Mouse (Mus musculus) lung, adult 18-20 months (tissue): Measurements from ENCODE around the gene Slc22a23.

Source experiments
- DNase-seq, 2 experiments: peaks; one replicate each; pipeline ENCODE4 v3.0.0; 2022; ENCODE audit warnings: mixed read lengths in 2 of 2

The Slc22a23 gene

GRCm38 (mm10) chr13:34228905-34229304, 116.1 kb downstream of the Slc22a23 start:
- DNase-seq = no peak

DNA sequence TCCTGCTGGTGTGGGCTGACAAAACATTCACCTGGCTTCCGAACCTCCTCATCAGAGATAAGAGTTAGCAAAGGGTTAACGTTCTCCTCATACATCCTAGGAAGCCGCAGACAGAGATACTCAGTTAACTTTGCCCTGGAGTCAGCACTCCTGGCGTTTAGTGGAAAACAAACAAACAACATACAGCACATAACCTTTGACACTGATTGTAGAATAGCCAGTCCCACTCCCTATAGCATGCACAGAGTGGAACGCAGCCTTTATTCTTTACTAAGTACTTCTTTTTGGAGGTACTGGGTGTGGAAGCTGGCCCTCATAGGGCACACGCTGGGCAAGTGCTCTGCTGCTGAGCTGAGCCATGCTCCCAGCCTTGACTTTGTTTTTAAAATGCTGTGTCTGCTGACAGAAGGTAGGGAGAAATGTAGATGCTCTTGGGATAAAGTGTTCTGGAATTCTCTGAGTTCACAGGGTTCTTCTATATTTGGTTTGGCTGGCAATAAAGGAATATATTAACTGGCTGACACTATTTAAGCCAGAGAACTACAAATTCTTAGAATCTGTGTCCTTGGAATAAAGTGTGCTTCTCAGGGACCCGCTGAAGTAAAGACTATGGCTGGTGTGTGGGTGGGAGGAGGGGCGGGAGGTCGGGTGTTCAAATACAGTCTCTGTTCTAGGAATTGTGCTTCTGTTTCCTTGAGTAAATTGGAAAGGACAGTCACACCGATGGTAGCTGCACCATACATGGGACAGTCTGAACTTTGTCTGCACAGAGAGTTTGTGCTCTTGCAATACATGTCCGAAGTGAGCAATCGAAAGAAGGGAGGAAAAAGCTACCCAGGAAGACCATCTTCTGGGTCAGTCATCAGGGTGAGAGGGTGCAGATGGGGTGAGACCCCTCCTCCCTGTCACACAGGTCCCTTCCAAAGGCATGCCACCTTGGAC, 117.0 kb downstream of the Slc22a23 start:
- DNase-seq = no peak

DNA sequence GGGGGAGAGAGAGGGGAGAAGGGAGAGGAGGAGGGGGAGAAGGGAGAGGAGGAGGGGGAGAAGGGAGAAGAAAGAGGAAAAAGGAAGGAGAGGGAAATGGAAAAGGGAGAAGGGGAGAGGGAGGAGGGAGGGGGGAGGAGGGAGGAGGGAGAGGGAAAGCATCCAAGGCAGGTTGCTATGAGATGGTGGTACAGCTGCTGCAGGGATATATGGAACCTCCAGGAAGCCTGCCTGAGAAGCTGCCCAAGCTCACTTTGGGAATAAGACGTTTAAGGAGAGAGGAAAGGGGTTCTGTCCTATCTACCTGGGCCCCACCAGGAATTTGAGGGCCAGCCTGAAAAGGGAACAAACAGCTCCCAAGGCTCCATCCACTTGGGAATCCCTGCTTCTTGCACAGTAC, 118.0 kb downstream of the Slc22a23 start:
- no peak for DNase-seq

DNA sequence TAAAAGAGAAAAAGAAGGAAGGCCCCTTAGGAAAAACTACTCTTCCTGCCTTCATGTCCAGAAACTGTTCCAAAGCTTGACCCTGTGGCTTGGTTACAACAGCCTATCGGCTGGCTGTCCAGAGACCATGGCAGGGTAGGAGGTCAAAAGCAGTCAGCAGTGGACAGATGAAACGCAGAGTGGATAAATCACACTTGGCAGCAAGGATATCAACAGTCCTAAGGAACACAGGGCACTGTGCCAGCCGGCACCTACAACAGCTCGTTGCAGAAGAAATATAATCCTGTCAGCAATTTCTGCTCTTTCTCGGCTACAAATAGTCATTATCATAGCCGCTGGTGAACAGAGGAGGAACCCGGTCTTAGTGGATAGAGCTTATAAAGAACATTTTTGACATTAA, 122.0 kb downstream of the Slc22a23 start:
- DNase-seq = peak; percentile 38 to 59

GRCm38 (mm10) chr13:34219728-34220127, 125.3 kb downstream of the Slc22a23 start:
- DNase-seq = no peak

DNA sequence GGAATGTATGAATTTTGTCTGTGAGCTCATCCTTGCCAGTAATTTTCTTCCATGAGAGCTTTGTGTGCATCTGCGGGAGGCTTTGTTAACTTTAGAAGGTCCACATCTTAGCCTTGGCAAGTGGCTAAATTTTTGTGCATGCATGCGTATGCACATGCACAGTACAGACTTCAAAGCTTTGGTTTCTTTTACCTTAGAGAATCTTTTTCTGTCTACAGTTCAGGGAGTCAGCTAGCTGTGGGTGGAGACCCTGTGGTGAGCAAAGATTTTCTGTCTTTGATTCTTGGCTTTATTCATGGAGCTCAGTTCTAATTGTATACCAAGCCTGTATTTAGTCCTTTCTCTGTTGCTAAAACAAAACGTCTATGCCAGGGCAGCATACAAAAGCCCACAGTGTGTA, 126.2 kb downstream of the Slc22a23 start:
- no peak for DNase-seq

GRCm38 (mm10) chr13:34214855-34215254, 130.1 kb downstream of the Slc22a23 start:
- DNase-seq = peak in 1 of 2 experiments; percentile 15

DNA sequence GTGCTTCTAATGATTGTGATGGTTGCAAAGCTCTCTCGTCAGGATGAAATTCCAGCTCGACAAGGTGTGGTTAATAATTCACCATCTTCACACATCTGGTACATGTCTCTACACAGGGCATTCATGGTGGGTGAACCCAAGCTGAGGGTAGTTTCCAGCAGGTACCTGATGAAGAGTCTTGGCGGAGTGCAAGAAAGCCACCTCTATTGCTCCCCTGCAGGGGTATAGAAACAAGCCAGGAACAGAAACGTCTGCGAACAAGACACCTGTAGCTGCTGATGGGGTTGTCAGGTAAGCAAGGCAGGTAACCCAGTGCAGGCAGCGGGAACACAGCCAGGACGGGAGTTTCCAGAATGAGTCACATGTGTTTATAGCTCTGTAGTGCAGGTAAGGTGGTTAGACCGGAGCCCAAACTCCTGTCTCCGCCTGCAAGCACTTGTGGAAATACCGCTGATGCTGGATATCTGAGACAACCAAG, 132.2 kb downstream of the Slc22a23 start:
- DNase-seq = peak; percentile 82 to 85

- DNase-seq = no peak
These were observed 133.7 kb downstream of the Slc22a23 start for GRCm38 (mm10) chr13:34211261-34211775.

- DNase-seq = peak in 1 of 2 experiments; percentile 64
These were observed 137.1 kb downstream of the Slc22a23 start for GRCm38 (mm10) chr13:34207714-34208470.

GRCm38 (mm10) chr13:34205216-34205615, 139.8 kb downstream of the Slc22a23 start:
- peak in 1 of 2 experiments; percentile 44 for DNase-seq

DNA sequence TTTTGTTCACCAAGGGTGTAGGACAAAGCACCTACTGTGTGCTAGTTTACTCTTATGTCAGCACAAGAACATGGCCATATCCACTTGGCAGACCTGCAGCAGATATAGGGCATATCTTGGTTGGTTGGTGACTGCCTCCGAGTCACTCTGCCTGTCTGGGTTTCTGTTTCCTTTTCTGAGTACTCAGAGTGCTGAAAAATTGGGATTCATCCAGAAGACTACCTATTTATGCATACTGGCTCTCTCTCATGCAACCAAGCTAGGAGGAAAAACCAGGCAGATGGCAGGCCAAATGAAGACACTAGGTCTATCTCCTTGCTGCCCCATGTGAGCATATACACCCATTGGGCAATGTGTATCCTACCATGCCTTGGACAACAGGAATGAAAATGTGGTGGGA, 149.3 kb downstream of the Slc22a23 start:
- no peak for DNase-seq

DNA sequence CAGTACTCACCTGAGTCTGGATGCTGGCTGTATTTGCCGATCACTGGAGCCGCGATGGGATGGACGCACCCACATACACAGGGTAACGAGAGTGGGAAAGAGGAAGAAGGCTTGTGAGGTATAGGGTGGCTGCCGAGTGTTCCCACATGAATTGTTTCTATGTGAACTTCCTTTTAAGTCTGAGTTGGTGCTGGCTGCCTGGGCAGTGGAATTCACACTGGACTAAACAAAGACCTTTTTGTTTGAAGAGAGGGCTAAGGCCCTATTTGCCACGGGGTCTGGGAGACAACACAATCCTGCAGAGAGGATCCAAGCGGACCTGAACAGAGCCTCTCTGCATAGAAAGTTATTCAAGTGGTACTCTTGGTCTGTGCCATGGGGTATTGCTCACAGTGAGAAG, 151.6 kb downstream of the Slc22a23 start:
- DNase-seq = no peak

- DNase-seq = peak; percentile 28 to 32
These were observed 152.4 kb downstream of the Slc22a23 start for GRCm38 (mm10) chr13:34192414-34193191.

DNA sequence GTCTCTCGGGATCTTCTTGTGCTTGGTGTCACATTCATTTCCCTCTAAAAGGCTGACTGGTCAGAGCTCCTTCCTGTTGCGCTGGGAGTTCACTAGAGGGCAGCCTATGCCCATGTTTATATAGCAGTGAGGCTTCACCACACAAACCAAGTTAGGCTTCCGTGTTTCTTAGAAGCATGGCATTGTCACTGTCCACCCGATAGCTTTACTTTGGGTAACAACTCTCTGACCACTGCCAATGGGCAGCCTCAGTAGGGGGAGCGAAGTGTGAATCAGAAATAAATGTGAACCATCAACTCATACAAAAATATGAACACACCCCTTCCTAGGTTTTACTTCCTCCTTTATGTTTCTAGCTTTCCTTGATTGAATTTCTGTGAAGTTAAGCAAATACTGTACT, 157.4 kb downstream of the Slc22a23 start:
- DNase-seq = peak; percentile 73 to 75

- no peak for DNase-seq
These were observed 159.6 kb downstream of the Slc22a23 start for GRCm38 (mm10) chr13:34185371-34185770.

DNA sequence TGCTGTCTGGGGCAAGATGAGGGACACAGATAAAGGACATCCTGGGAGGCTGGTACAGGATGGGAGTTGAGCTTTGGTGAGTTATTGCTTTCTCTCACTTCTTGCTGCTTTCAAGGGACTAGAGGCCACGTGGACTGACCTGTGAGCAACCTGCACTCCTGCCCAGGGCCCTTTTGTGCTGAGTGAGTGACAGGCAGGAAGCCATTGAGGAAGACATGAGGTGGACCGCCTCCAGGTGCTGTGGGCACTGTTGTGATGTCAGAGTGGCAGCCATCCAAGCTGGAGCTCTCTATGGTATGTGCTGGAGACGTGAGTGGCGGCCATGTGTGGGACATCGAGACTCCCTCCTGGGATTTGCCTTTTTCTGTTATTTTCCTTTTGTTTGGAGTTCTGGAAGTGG, 163.4 kb downstream of the Slc22a23 start:
- DNase-seq = no peak

GRCm38 (mm10) chr13:34174025-34174424, 171.0 kb downstream of the Slc22a23 start:
- no peak for DNase-seq

DNA sequence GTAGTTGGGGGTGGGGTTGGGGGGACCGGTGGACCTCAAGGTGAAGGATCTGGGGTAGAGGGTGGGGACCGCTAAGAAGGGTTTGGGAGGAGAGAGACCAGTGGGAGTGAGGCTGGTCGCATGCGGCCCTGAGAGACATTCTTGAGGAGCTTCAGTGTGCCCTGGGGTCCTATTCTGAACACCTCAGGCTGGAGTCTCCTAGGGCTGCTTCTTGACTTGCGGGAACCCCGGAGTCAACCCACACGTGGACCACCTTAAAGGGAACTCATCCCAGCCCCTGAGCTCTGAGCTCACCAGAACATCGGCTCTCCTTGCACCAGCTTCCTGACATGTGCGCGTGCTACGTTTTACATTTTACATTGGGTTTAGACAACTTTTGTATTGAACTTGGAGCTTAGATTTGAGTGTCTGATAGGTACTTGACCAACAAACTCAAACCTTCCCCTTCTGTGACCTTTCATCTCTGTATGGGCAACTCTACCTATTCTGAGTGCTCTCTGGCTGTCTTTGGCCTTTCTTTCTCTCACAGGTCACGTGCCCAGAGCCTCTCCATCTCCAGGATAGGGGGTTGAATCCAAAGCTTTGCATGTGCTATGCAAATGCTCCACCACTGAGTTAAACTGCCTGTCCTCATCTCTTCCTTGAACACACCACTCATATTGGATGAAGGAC, 181.5 kb downstream of the Slc22a23 start:
- peak in 1 of 2 experiments; percentile 16 for DNase-seq

- peak; percentile 93 to 94 for DNase-seq
These were observed 182.3 kb downstream of the Slc22a23 start, which contains the start of gene Psmg4 for GRCm38 (mm10) chr13:34162491-34163303. Psmg4 (plus strand) TSS chr13:34162964.

GRCm38 (mm10) chr13:34159926-34160325, 185.1 kb downstream of the Slc22a23 start:
- DNase-seq = no peak
